Mouse (Mus musculus): Measurements from ENCODE around the gene Cald1.

- TF ChIP-seq CTCF (IDR thresholded peaks at IDR 0.05; ENCODE audit: control insufficient read depth, insufficient read depth, low read length) (no peak), POLR2A (IDR thresholded peaks at IDR 0.05; ENCODE audit: borderline replicate concordance, control insufficient read depth, low read depth, low read length) (no peak)
These were observed 118.8 kb downstream of the Cald1 start for GRCm38 (mm10) chr6:34716888-34717635.
